17 mouse cellular contexts compared by ENCODE assay signal in the genomic region with DNA sequence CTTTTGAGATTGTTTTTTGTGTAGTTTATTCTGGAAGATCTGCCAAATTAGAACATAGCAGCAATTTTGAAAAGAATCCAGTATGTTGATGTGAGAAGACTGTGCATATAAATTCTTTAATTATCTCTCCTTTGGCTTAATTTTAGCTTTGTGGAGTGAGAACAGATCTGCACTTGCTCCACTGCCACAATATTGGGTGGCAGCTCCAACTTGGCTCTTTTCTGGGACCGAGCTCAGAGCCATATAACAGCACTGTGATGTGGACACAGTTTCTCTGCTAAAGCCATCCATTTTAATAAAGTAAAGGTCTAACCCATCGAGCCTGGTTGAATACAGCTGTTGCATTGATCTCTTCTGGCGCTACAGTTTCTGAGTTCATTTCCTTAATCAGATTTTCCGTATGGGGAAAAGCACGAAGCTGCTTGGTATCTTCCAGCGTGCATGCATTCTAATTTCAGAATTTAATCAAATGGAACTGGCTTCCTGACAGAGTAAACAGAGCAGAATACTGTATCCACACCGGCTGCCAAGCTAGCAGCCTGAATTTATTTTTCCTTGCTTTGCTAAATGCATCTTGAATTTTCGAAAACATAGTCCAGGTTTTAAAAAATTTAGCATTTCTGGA. TPM values are rescaled to one million over a fixed set of nuclear protein-coding genes. Genes with fewer than 3 reads are reported as not detected.
DNase-seq lines count a peak whose midpoint lies in the region; ATAC-seq and TF ChIP-seq lines count a peak whose summit lies in the region.
"Had no signal": no experiment of that assay in that cellular context is flagged by ENCODE, and none has a peak within 500 bp of the region (broad histone marks: within the 10 kb centered on the region; RNA-seq: fewer than 3 reads in every experiment).

No protein-coding gene starts in this region.

- no peak overlapping the region for H3K4me3 ChIP-seq in forebrain, embryonic 16.5 days (replicated peaks; ENCODE audit: low read length)
- H3K4me3 ChIP-seq in forebrain, embryonic 13.5 days = no peak overlapping the region
- H3K4me3 ChIP-seq in left cerebral cortex, adult 2 months = no peak overlapping the region
- H3K4me3 ChIP-seq in midbrain, embryonic 14.5 days (replicated peaks; ENCODE audit: low read depth, low read length) = no peak overlapping the region
- H3K4me3 ChIP-seq: heart, adult 2 months; liver, embryonic 13.5 days; midbrain, embryonic 12.5 days; neural tube, embryonic 12.5 days had no signal

- H3K36me3 ChIP-seq in forebrain, embryonic 16.5 days (ENCODE audit: control insufficient read depth, insufficient read depth) = no peaks in the 10 kb centered on the region
- no peaks in the 10 kb centered on the region for H3K36me3 ChIP-seq in forebrain, embryonic 13.5 days (ENCODE audit: poor library complexity, severe bottlenecking)
- H3K36me3 ChIP-seq in midbrain, embryonic 14.5 days (ENCODE audit: control insufficient read depth, insufficient read depth, low read length) = no peaks in the 10 kb centered on the region
- H3K36me3 ChIP-seq: liver, embryonic 13.5 days; midbrain, embryonic 12.5 days; neural tube, embryonic 12.5 days had no signal

- H3K4me2 ChIP-seq in forebrain, embryonic 16.5 days (ENCODE audit: low read length) = 0 out of 2 replicates have a peak overlapping the region, but pooled peaks have one; percentile 1
- H3K4me2 ChIP-seq in forebrain, embryonic 13.5 days = no peak overlapping the region
- H3K4me2 ChIP-seq in midbrain, embryonic 14.5 days (ENCODE audit: low read length) = no peak overlapping the region
- H3K4me2 ChIP-seq: liver, embryonic 13.5 days; midbrain, embryonic 12.5 days; neural tube, embryonic 12.5 days had no signal

- intact Hi-C loops in left cerebral cortex, adult 2 months (cut with DNase I) = no loop called here
- intact Hi-C loops in left cerebral cortex, postnatal 4 days (cut with DNase I) = no loop called here

- H3K27ac ChIP-seq in forebrain, embryonic 16.5 days (ENCODE audit: low read length) = peak overlapping the region; percentile 60
- no peak overlapping the region for H3K27ac ChIP-seq in forebrain, embryonic 13.5 days
- peak overlapping the region; percentile 37; the same call in 1 of the 2 replicates for H3K27ac ChIP-seq in left cerebral cortex, adult 2 months
- peak overlapping the region; percentile 60; the same call in 1 of the 2 replicates for H3K27ac ChIP-seq in midbrain, embryonic 14.5 days (replicated peaks; ENCODE audit: low read depth, low read length)
- H3K27ac ChIP-seq: heart, adult 2 months; liver, embryonic 13.5 days; midbrain, embryonic 12.5 days; neural tube, embryonic 12.5 days; stomach, postnatal 0 days had no signal

- no peaks in the 10 kb centered on the region for H3K27me3 ChIP-seq in forebrain, embryonic 16.5 days (replicated peaks; ENCODE audit: control insufficient read depth, insufficient read depth, low read length)
- no peaks in the 10 kb centered on the region for H3K27me3 ChIP-seq in forebrain, embryonic 13.5 days
- H3K27me3 ChIP-seq in midbrain, embryonic 14.5 days (ENCODE audit: control insufficient read depth, insufficient read depth, low read length) = no peaks in the 10 kb centered on the region
- H3K27me3 ChIP-seq: midbrain, embryonic 12.5 days; neural tube, embryonic 12.5 days had no signal

- DNase-seq in left cerebral cortex, adult 2 months (ENCODE audit: extremely low spot score in 1 of 2, low spot score in 2 of 2) = no peak
- DNase-seq in left cerebral cortex, postnatal 4 days = no peak
- DNase-seq in brain, adult 2 months (ENCODE audit: low read depth, low spot score) = peak; percentile 49
- peak; percentile 19 for DNase-seq in midbrain, embryonic 14.5 days
- no peak for DNase-seq in kidney, postnatal 4 days
- DNase-seq: adrenal gland, postnatal 14 days; B cell, adult 2 months; cerebellum, postnatal 25 days; heart, adult 2 months; liver, embryonic 13.5 days; lung, postnatal 14 days had no signal

- H3K9ac ChIP-seq in forebrain, embryonic 16.5 days (replicated peaks; ENCODE audit: low read depth, low read length) = no peak overlapping the region
- H3K9ac ChIP-seq in forebrain, embryonic 13.5 days = no peak overlapping the region
- no peak overlapping the region for H3K9ac ChIP-seq in midbrain, embryonic 14.5 days (replicated peaks; ENCODE audit: low read length)
- H3K9ac ChIP-seq: liver, embryonic 13.5 days; midbrain, embryonic 12.5 days; neural tube, embryonic 12.5 days had no signal

- TF ChIP-seq CTCF in left cerebral cortex, adult 2 months (IDR thresholded peaks at IDR 0.05) = no peak

- peak; percentile 72 for ATAC-seq in forebrain, embryonic 16.5 days
- ATAC-seq in forebrain, embryonic 13.5 days = no peak
- ATAC-seq in midbrain, embryonic 14.5 days (ENCODE audit: low FRiP score, low TSS enrichment) = no peak
- ATAC-seq: inflammation-experienced regulatory T-cells, adult 6 months had no signal

- 54% methylated on average over 8 of the region's 8 CpGs for WGBS in forebrain, embryonic 16.5 days
- 75% methylated on average over 8 of the region's 8 CpGs for WGBS in forebrain, embryonic 13.5 days
- WGBS in midbrain, embryonic 14.5 days = 60% methylated on average over 8 of the region's 8 CpGs

- H3K4me1 ChIP-seq in forebrain, embryonic 16.5 days (replicated peaks; ENCODE audit: control insufficient read depth, insufficient read depth, low read length) = 0 out of 2 replicates have a peak, but pooled peaks cover 7% of the 10 kb centered on the region
- H3K4me1 ChIP-seq in forebrain, embryonic 13.5 days = no peaks in the 10 kb centered on the region
- no peaks in the 10 kb centered on the region for H3K4me1 ChIP-seq in midbrain, embryonic 14.5 days (ENCODE audit: control insufficient read depth, insufficient read depth, low read length)
- H3K4me1 ChIP-seq: liver, embryonic 13.5 days; midbrain, embryonic 12.5 days; neural tube, embryonic 12.5 days had no signal

- H3K9me3 ChIP-seq in forebrain, embryonic 16.5 days (ENCODE audit: control insufficient read depth, low read length) = no peaks in the 10 kb centered on the region
- no peaks in the 10 kb centered on the region for H3K9me3 ChIP-seq in forebrain, embryonic 13.5 days (replicated peaks)
- H3K9me3 ChIP-seq in midbrain, embryonic 14.5 days (ENCODE audit: control insufficient read depth, low read length) = no peaks in the 10 kb centered on the region
- H3K9me3 ChIP-seq: liver, embryonic 13.5 days; midbrain, embryonic 12.5 days; neural tube, embryonic 12.5 days had no signal

RNA-seq across cellular contexts. Expression of a gene that starts 9.6 kb away (rescaled TPM):
- polyA plus RNA-seq in forebrain, embryonic 16.5 days (2015; fragmentation: Nextera tagmentation; extraction: Ambion mirVana) = 16.8 and 17.9 TPM in 2 replicates
- 35.1 and 41.5 TPM in 2 replicates for polyA plus RNA-seq in forebrain, embryonic 13.5 days (2015; fragmentation: Nextera tagmentation; extraction: Ambion mirVana)
- 1 to 10 TPM; 9.3 to 9.4 TPM for total RNA-seq in left cerebral cortex, adult 2 months (2021)
- 10 to 100 TPM in 1 of 2 experiments, 1 to 10 TPM in 1; 7.3 to 10.1 TPM for total RNA-seq in left cerebral cortex, postnatal 4 days (2021)
- polyA plus RNA-seq in midbrain, embryonic 14.5 days (2014; fragmentation: Nextera tagmentation; extraction: Ambion mirVana) = 28.4 and 28.5 TPM in 2 replicates

RNA-seq across cellular contexts. Expression of a gene that starts 9.8 kb away (rescaled TPM):
- 95.5 and 111 TPM in 2 replicates for polyA plus RNA-seq in forebrain, embryonic 16.5 days (2015; fragmentation: Nextera tagmentation; extraction: Ambion mirVana)
- 122 TPM in 2 replicates for polyA plus RNA-seq in forebrain, embryonic 13.5 days (2015; fragmentation: Nextera tagmentation; extraction: Ambion mirVana)
- 10 to 100 TPM; 32.1 to 36.1 TPM for total RNA-seq in left cerebral cortex, adult 2 months (2021)
- total RNA-seq in left cerebral cortex, postnatal 4 days (2021) = 10 to 100 TPM; 39.2 to 42.9 TPM
- polyA plus RNA-seq in midbrain, embryonic 14.5 days (2014; fragmentation: Nextera tagmentation; extraction: Ambion mirVana) = 75.9 and 90.7 TPM in 2 replicates

RNA-seq across cellular contexts. Expression of a gene that starts 24.4 kb away (rescaled TPM):
- polyA plus RNA-seq in forebrain, embryonic 16.5 days (2015; fragmentation: Nextera tagmentation; extraction: Ambion mirVana) = 113 and 117 TPM in 2 replicates
- polyA plus RNA-seq in forebrain, embryonic 13.5 days (2015; fragmentation: Nextera tagmentation; extraction: Ambion mirVana) = 99.8 and 105 TPM in 2 replicates
- 10 to 100 TPM; 95.4 to 99.5 TPM for total RNA-seq in left cerebral cortex, adult 2 months (2021)
- total RNA-seq in left cerebral cortex, postnatal 4 days (2021) = 100 to 1,000 TPM in 1 of 2 experiments, 10 to 100 TPM in 1; 92.2 to 105 TPM
- 70.9 and 76.0 TPM in 2 replicates for polyA plus RNA-seq in midbrain, embryonic 14.5 days (2014; fragmentation: Nextera tagmentation; extraction: Ambion mirVana)

Comparison
In these comparisons a context has a peak if more than half of its experiments do, and no peak if none do; other contexts are left out.
1. DNase-seq: peak in brain, adult 2 months (single experiment) and midbrain, embryonic 14.5 days (single experiment); none in left cerebral cortex, adult 2 months (0 of 2), left cerebral cortex, postnatal 4 days (single experiment) and kidney, postnatal 4 days (0 of 2).